Mouse (Mus musculus): ENCODE results near the gene Cyp26a1. TPM values are rescaled to one million over a fixed set of nuclear protein-coding genes. Genes with fewer than 3 reads are reported as not detected.

Gene Cyp26a1
- polyA plus RNA-seq, 1 experiment from 2014 or later = 0.35 TPM

DNA sequence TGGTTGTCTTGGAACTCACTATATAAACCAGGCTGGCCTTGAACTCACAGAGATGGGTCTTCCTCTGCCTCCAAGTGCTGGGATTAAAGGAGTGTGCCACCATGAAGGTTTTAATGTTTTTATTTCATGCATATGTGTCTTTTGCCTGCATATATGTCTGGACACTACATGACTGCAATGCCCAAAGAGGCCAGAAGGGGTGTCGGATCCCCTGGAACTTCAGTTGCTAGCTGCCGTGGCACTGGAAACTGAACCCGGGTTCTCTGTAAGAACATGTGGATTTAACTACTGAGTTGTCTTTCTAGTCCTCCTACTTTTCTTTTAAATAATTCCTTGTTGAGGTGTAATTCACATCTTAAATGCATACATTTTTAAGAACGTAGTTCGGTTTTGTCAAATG, 27.0 kb downstream of the Cyp26a1 start:
- no peak for TF ChIP-seq CTCF (IDR thresholded peaks at IDR 0.05)
- in situ Hi-C loops (cut with MboI; ENCODE audit: low pct_unique_long_range_greater_than_20kb) = no loop called here
- DNase-seq (ENCODE audit: low read depth, low spot score) (no peak), ATAC-seq (no peak)
- no peaks in the 10 kb centered on the region for H3K27me3 ChIP-seq
- CTCF ChIA-PET = interaction anchor here (1.6 kb wide), 1 partner anchor 21 kb away, joined by 6 read pairs; no protein-coding TSS in a partner anchor
- POLR2A ChIA-PET = no interaction called here

- H3K27me3 ChIP-seq = no peaks in the 10 kb centered on the region
- in situ Hi-C loops (cut with MboI; ENCODE audit: low pct_unique_long_range_greater_than_20kb) = no loop called here
- TF ChIP-seq CTCF (IDR thresholded peaks at IDR 0.05) = no peak
- DNase-seq (ENCODE audit: low read depth, low spot score) (no peak), ATAC-seq (no peak)
- ChIA-PET POLR2A (interaction anchor here (0.6 kb wide), 1 partner anchor 82 kb away, joined by 3 read pairs; no protein-coding TSS in a partner anchor), CTCF (interaction anchor here (1.3 kb wide), 1 partner anchor 12 kb away, joined by 3 read pairs; no protein-coding TSS in a partner anchor)
Observed at GRCm38 (mm10) chr19:37726585-37726984, 29.0 kb downstream of the Cyp26a1 start.

GRCm38 (mm10) chr19:37727366-37727765, 29.8 kb downstream of the Cyp26a1 start:
- ChIA-PET CTCF (interaction anchor here (1.1 kb wide), 1 partner anchor 23 kb away, joined by 3 read pairs; no protein-coding TSS in a partner anchor), POLR2A (no interaction called here)
- TF ChIP-seq CTCF (IDR thresholded peaks at IDR 0.05) = no peak
- no peaks in the 10 kb centered on the region for H3K27me3 ChIP-seq
- ATAC-seq (no peak), DNase-seq (ENCODE audit: low read depth, low spot score) (no peak)
- in situ Hi-C loops (cut with MboI; ENCODE audit: low pct_unique_long_range_greater_than_20kb) = no loop called here

GRCm38 (mm10) chr19:37735426-37735825, 37.8 kb downstream of the Cyp26a1 start:
- DNase-seq (ENCODE audit: low read depth, low spot score) (no peak), ATAC-seq (no peak)
- ChIA-PET POLR2A (no interaction called here), CTCF (no interaction called here)
- in situ Hi-C loops (cut with MboI; ENCODE audit: low pct_unique_long_range_greater_than_20kb) = loop anchor here (5.0 kb wide), 1 partner anchor 87 kb away; no protein-coding TSS in a partner anchor
- TF ChIP-seq CTCF (IDR thresholded peaks at IDR 0.05) = no peak
- H3K27me3 ChIP-seq = no peaks in the 10 kb centered on the region

GRCm38 (mm10) chr19:37738575-37738974, 41.0 kb downstream of the Cyp26a1 start:
- DNase-seq (ENCODE audit: low read depth, low spot score) (peak; percentile 66), ATAC-seq (peak; percentile 94)
- ChIA-PET POLR2A (no interaction called here), CTCF (interaction anchor here (1.0 to 1.7 kb wide), 3 partner anchors 9 to 15 kb away, joined by 3 to 6 read pairs (median 3); no protein-coding TSS in a partner anchor)
- H3K27me3 ChIP-seq = no peaks in the 10 kb centered on the region
- in situ Hi-C loops (cut with MboI; ENCODE audit: low pct_unique_long_range_greater_than_20kb) = loop anchor here (5.0 kb wide), 1 partner anchor 84 kb away; no protein-coding TSS in a partner anchor
- TF ChIP-seq CTCF (IDR thresholded peaks at IDR 0.05) = no peak

DNA sequence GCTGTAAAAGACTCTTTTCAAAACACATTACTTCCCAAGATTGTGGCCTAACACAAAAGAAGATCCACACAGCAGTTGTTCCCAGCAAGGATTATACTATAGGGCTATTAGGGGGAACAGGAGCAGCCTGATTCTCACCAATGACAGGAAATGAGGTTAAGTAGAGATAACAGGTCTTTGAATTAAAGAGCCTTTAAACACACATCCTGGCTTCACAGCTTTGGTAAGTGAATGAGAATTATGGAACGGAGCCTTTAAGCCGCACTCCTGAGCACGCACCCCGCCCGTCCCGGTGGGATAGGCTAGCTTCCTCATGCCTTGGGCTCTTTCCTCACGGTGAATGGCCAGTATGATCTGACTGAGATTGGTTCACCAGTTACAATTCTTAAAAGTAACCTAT, 42.4 kb downstream of the Cyp26a1 start:
- POLR2A ChIA-PET = no interaction called here
- TF ChIP-seq CTCF (IDR thresholded peaks at IDR 0.05) = no peak
- H3K27me3 ChIP-seq = no peaks in the 10 kb centered on the region
- CTCF ChIA-PET = interaction anchor here (1.7 kb wide), 1 partner anchor 13 kb away, joined by 6 read pairs; no protein-coding TSS in a partner anchor
- ATAC-seq (no peak), DNase-seq (ENCODE audit: low read depth, low spot score) (no peak)
- in situ Hi-C loops (cut with MboI; ENCODE audit: low pct_unique_long_range_greater_than_20kb) = no loop called here

Other genes starting within 250 kb of the Cyp26a1 start
- 56.2 TPM for gene Exoc6, start 147.4 kb upstream of the Cyp26a1 start, polyA plus RNA-seq (2021)
- gene Cyp26c1, start 12.2 kb upstream of the Cyp26a1 start, polyA plus RNA-seq (2021) = 0.10 TPM